ENCODE assay signal across 11 mouse cellular contexts in genomic region chr10:25246173-25246572, GRCm38 (mm10).
A peak's percentile ranks its signal among the peaks of the same experiment; 100 is the strongest.
DNase-seq lines count a peak whose midpoint lies in the region; ATAC-seq and TF ChIP-seq lines count a peak whose summit lies in the region.
"Had no signal": no experiment of that assay in that cellular context is flagged by ENCODE, and none has a peak within 500 bp of the region (broad histone marks: within the 10 kb centered on the region; RNA-seq: fewer than 3 reads in every experiment).

No protein-coding gene starts in this region.

- no peak for ATAC-seq in lung, postnatal 0 days
- no peak for ATAC-seq in monocyte, adult 5-6 weeks (replicated peaks; ENCODE audit: insufficient number of reproducible peaks, low FRiP score, low TSS enrichment, poor library complexity, severe bottlenecking)

- H3K36me3 ChIP-seq in lung, postnatal 0 days (ENCODE audit: insufficient read depth, low read length): no peaks in the 10 kb centered on the region
- H3K36me3 ChIP-seq: midbrain, embryonic 12.5 days had no signal

- no peaks in the 10 kb centered on the region for H3K4me1 ChIP-seq in lung, postnatal 0 days (ENCODE audit: insufficient read depth, low read depth, low read length)
- H3K4me1 ChIP-seq: midbrain, embryonic 12.5 days had no signal

- H3K27me3 ChIP-seq in lung, postnatal 0 days (replicated peaks; ENCODE audit: insufficient read depth, low read length): no peaks in the 10 kb centered on the region
- H3K27me3 ChIP-seq: midbrain, embryonic 12.5 days had no signal

- no peaks in the 10 kb centered on the region for H3K9me3 ChIP-seq in lung, postnatal 0 days (ENCODE audit: low read length)
- H3K9me3 ChIP-seq: midbrain, embryonic 12.5 days had no signal

- H3K4me2 ChIP-seq in lung, postnatal 0 days (replicated peaks; ENCODE audit: low read depth, low read length): no peak overlapping the region
- H3K4me2 ChIP-seq: midbrain, embryonic 12.5 days had no signal

- H3K4me3 ChIP-seq in lung, postnatal 0 days (ENCODE audit: low read depth, low read length): no peak overlapping the region
- H3K4me3 ChIP-seq: erythroblast, embryonic 14.5 days; midbrain, embryonic 12.5 days had no signal

- TF ChIP-seq CTCF in lung, postnatal 0 days (IDR thresholded peaks at IDR 0.05): peak; percentile 61

- TF ChIP-seq EP300 in lung, postnatal 0 days (IDR thresholded peaks at IDR 0.05): no peak

- DNase-seq in cerebellum, adult 9-10 months: peak; percentile 27
- DNase-seq in cerebellum, adult 11 months: no peak
- DNase-seq in lung, postnatal 0 days (ENCODE audit: low spot score): no peak
- no peak for DNase-seq in lung, postnatal 4 days
- peak; percentile 22 to 32 for DNase-seq in cerebellum, postnatal 36 days
- DNase-seq in lung, postnatal 14 days: peak; percentile 16
- DNase-seq in right cerebral cortex, postnatal 4 days: no peak
- DNase-seq: kidney, adult 18-20 months had no signal

- H3K9ac ChIP-seq in lung, postnatal 0 days (replicated peaks; ENCODE audit: low read depth): no peak overlapping the region
- H3K9ac ChIP-seq: midbrain, embryonic 12.5 days had no signal

- WGBS in lung, postnatal 0 days: 56% methylated on average over 4 of the region's 4 CpGs

- no peak overlapping the region for H3K27ac ChIP-seq in lung, postnatal 0 days (ENCODE audit: low read length)
- H3K27ac ChIP-seq: midbrain, embryonic 12.5 days had no signal

Comparison
In these comparisons a context has a peak if more than half of its experiments do, and no peak if none do; other contexts are left out.
1. DNase-seq: peak in cerebellum, adult 9-10 months (single experiment), cerebellum, postnatal 36 days (2 of 2) and lung, postnatal 14 days (single experiment); none in cerebellum, adult 11 months (single experiment), lung, postnatal 0 days (single experiment), lung, postnatal 4 days (0 of 2) and right cerebral cortex, postnatal 4 days (single experiment).